Mouse (Mus musculus) heart, adult 2 months (tissue): ENCODE measurements around the gene Arid5b.

ENCODE experiments used
- CTCF ChIP-seq: fragments of 200-600 bp; IDR thresholded peaks from 2 replicates; pipeline ENCODE4 v1.8.1; 2022; ENCODE audit warnings: antibody characterized with exemption, mild to moderate bottlenecking, moderate library complexity
- EP300 ChIP-seq: fragments of 200-500 bp; IDR thresholded peaks from 2 replicates; pipeline ENCODE4 v1.6.1; 2011; ENCODE audit warnings: low read depth, low read length, control low read depth; ENCODE audit not compliant: insufficient read depth
- POLR2A ChIP-seq: fragments of 200-500 bp; IDR thresholded peaks from 2 replicates; pipeline ENCODE4 v1.6.1; 2011; ENCODE audit warnings: mild to moderate bottlenecking, low read depth, low read length, control low read depth; ENCODE audit not compliant: insufficient read depth

GRCm38 (mm10) chr10:68175811-68176210 lies 102.7 kb downstream of the Arid5b start:
- TF ChIP-seq POLR2A: no peak
- no peak for TF ChIP-seq CTCF
- TF ChIP-seq EP300: no peak
